Mouse (Mus musculus) adrenal gland, postnatal 25 days (tissue): ENCODE measurements around the gene Ms4a4b. TPM values are rescaled to one million over a fixed set of nuclear protein-coding genes. Genes with fewer than 3 reads are reported as not detected.
"Not testable (repeated sequence)": the region's sequence is repeated elsewhere in the genome, so short reads cannot be mapped to it uniquely, and the experiment has no call there.

Source experiments
- DNase-seq: peaks from one replicate; pipeline ENCODE4 v3.0.0; 2021; ENCODE audit warnings: mixed read lengths
- total RNA-seq: library from RNA; stranded (reverse); gene quantifications from 2 replicates; pipeline ENCODE4 v1.2.3, GENCODE M21; 2021

The Ms4a4b gene
- total RNA-seq, 1 experiment from 2014 or later: 0.94 TPM

GRCm38 (mm10) chr19:11486599-11486998 is 43.2 kb downstream of the Ms4a4b start:
- DNase-seq: no peak

- no peak for DNase-seq
Observed at GRCm38 (mm10) chr19:11491406-11492189, 48.2 kb downstream of the Ms4a4b start.

GRCm38 (mm10) chr19:11492671-11493070 is 49.3 kb downstream of the Ms4a4b start:
- DNase-seq: no peak

- no peak for DNase-seq
Observed at GRCm38 (mm10) chr19:11494519-11494918, 51.2 kb downstream of the Ms4a4b start.

- no peak for DNase-seq
Observed at GRCm38 (mm10) chr19:11496361-11496760, 53.0 kb downstream of the Ms4a4b start.

DNA sequence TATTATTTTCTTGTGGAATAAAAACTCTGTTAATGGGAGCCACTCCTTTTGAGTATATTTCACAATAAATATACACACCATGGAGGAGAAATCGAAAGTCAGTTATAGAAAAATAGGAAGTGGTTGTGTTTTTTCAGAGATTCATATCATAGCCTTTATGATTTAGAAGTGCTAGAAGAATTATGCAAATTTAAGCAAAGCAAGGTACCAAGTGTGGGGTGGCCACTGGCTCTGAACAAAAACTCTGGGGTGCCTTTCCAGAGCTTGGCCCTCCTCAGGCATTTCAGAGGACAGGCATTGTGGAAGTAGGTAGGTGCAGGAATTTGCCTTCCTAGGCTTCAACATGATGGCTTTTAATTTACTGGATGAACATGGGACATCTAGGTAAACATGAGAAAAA is 53.9 kb downstream of the Ms4a4b start:
- DNase-seq: not testable (repeated sequence)

DNA sequence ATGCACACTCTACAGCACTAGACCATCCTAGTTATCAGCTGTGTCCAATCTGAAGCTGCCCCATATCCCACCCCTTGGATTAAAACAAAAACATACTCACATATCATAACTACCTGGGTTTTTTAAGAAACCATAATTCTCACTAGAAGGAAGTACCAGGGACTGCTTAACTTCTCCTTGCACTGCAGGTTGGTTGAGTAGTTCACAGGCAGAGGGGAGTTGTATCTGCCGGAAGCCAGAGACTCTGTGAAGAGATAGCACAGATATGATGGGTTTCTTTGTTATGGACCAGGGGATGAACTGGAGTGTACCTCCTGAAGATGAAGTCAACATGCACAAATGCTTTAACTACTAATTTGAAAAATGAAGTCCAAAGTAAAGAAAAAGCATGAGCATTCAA is 57.4 kb downstream of the Ms4a4b start:
- DNase-seq: no peak

- DNase-seq: no peak
Observed at GRCm38 (mm10) chr19:11501326-11501725, 58.0 kb downstream of the Ms4a4b start.

DNA sequence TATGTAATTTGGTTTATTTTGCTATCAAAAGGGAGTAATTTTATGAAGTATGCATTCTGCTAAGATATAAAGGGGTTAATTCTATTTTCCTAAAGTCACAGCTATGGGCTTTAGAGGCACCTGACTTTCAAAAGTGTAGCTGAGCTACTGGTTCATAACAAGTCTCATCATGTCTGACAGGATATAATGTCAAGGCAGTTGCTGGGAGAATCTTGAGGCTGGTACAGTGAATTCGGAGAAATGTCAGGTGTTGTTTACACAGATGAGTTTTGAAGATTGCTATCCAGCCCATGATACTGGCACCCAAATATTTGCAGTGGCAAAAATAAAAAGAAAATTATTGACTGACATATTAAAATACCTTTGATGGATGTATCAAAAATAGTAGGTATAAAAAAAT is 61.5 kb downstream of the Ms4a4b start:
- DNase-seq: no peak

GRCm38 (mm10) chr19:11513458-11513857 is 70.1 kb downstream of the Ms4a4b start:
- no peak for DNase-seq

DNA sequence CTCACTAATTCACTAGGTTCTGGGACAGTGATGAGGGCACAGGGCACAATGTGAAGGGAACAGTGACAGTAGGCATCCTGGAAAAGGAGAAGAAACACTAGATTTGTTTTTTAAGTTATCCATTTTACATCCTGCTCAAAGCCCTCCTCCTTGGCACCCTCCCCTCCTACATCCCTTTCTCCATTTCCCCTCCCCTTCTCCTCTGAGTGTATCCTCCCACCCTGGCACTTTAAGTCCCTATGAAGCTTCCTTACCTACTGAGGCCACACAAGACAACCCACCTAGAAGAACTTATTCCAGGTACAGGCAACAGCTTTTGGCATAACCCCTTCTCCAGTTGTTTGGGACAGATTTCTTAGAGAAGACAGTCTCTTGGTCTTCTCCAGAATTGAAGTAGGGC is 72.9 kb downstream of the Ms4a4b start, which contains the start of gene Ms4a6b:
Ms4a6b (plus strand) TSS at position 267 of the 400 bp plus-strand sequence.
- DNase-seq: no peak

Other genes starting within 250 kb of the Ms4a4b start
- gene Ms4a13, start 246.8 kb upstream of the Ms4a4b start, total RNA-seq: not detected in 2 replicates
- not detected in 2 replicates for gene Ms4a12, start 211.1 kb upstream of the Ms4a4b start, total RNA-seq
- 0.33 TPM in 1 of 2 replicates, not detected in the other for gene Ms4a1, start 177.3 kb upstream of the Ms4a4b start, total RNA-seq
- gene Ms4a5, start 159.7 kb upstream of the Ms4a4b start, total RNA-seq: not detected in 2 replicates
- gene Ms4a14, start 129.1 kb upstream of the Ms4a4b start, total RNA-seq: 0.24 TPM in 1 of 2 replicates, not detected in the other
- 1.4 TPM in 1 of 2 replicates, not detected in the other for gene Ms4a7, start 107.4 kb upstream of the Ms4a4b start, total RNA-seq
- gene Ms4a4a, start 68.0 kb upstream of the Ms4a4b start, total RNA-seq: 3.4 and 3.6 TPM in 2 replicates
- 1.2 TPM in 1 of 2 replicates, not detected in the other for gene Ms4a4c, start 38.8 kb upstream of the Ms4a4b start, total RNA-seq
- gene Ms4a6c, start 25.8 kb downstream of the Ms4a4b start, total RNA-seq: 4.0 and 4.5 TPM in 2 replicates
- gene Gm8369, start 42.4 kb downstream of the Ms4a4b start, total RNA-seq: 0.33 and 0.76 TPM in 2 replicates
- gene Ms4a6b, start 73.0 kb downstream of the Ms4a4b start, total RNA-seq: 2.4 and 5.6 TPM in 2 replicates
- 0.61 and 1.0 TPM in 2 replicates for gene Ms4a4d, start 93.2 kb downstream of the Ms4a4b start, total RNA-seq
- 2.2 and 2.3 TPM in 2 replicates for gene Ms4a6d, start 161.3 kb downstream of the Ms4a4b start, total RNA-seq
- not detected in 2 replicates for gene Ms4a2, start 180.2 kb downstream of the Ms4a4b start, total RNA-seq
- not detected in 2 replicates for gene Ms4a3, start 197.3 kb downstream of the Ms4a4b start, total RNA-seq
- 0.67 TPM in 1 of 2 replicates, not detected in the other for gene Oosp2, start 217.0 kb downstream of the Ms4a4b start, total RNA-seq
- gene Oosp1, start 247.6 kb downstream of the Ms4a4b start, total RNA-seq: 2.2 and 4.4 TPM in 2 replicates